Mouse (Mus musculus) gastrocnemius, adult 8-10 months (tissue): Measurements from ENCODE around the gene Dgki. TPM values are rescaled to one million over a fixed set of nuclear protein-coding genes. Genes with fewer than 3 reads are reported as not detected.

Source experiments
- DNase-seq, 2 experiments: peaks; one replicate each; pipeline ENCODE4 v3.0.0; 2022; ENCODE audit warnings: low spot score in 2 of 2
- total RNA-seq, 4 experiments: library from RNA; stranded (reverse); gene quantifications; 2 replicates each; pipeline ENCODE4 v1.2.4; 2022

Dgki gene
- total RNA-seq, 4 experiments from 2014 or later, result 0.11 to 0.17 (median 0.16) TPM; not detected in 1

- no peak for DNase-seq
These were observed 484.0 kb downstream of the Dgki start for GRCm38 (mm10) chr6:36815992-36816391.

- DNase-seq, result no peak
These were observed 487.1 kb downstream of the Dgki start for GRCm38 (mm10) chr6:36812666-36813515.

DNA sequence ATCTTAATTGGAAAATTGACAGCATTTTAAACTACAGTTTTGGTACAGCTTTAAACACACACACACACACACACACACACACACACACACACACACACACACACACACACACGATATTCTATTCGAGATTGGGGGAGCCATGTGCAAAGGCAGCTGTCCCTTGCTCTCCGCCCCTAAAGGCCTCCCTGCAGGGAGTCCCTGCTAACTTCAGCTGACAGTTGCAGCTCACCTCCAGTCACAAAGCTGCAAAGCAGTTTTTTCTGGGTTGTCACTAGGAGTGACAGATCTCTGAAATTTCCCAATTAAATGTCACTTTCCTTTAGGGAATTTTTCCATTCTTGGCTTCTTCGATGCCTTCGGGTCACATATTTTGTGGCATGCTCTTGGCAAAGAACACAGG, 489.5 kb downstream of the Dgki start:
- no peak for DNase-seq

DNA sequence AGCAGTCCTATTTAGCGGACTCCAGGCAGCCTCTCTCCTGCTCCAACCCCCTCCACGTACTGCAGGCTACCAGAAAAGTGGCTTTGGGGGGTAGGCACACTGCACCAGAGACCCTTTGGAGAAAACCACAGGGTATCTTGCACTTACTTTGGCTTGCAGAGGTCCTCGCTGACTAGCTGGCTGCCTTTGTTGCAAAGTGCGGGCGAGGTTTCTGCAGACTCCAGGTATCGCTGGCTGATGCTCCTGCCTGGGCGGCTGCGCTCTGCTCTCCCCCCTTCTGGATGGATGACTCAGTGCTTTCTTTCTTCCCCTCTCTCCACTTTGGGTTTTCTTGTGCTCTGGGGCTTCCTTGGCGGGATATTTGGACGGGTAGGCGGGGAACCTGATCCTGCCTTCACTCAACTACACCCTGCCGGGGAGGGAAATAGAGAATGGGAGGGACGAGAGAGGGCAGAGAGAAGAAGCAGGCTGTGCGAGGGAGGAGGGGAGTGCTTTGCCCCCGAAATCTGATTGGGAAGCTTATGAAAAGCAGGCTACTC, 490.2 kb downstream of the Dgki start, which contains the start of gene Ptn:
TSS of gene Ptn (minus strand) at position 474 of the 539 bp plus-strand sequence.
- no peak for DNase-seq

DNA sequence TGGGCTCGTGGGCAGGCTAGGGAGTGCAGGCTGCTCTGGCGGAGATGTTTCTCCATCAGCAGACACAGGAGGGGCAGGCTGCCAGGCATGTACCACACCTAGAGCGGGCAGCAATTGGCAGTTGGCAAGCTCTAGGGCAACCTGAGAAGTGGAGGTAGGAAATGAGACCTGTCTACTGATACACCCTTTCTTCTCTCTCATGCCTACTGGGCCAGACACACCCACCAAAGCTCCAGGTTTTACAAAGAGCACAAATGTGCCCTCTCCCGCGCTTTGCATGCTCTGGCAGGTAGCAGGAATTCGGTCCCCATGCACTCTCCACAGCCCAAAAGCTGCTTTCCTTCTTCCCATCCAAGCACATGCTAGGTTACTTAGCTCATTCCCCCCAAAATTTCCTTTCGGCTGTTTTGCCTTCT, 490.7 kb downstream of the Dgki start:
- no peak for DNase-seq

GRCm38 (mm10) chr6:36808306-36809058, 491.5 kb downstream of the Dgki start:
- DNase-seq, result no peak

DNA sequence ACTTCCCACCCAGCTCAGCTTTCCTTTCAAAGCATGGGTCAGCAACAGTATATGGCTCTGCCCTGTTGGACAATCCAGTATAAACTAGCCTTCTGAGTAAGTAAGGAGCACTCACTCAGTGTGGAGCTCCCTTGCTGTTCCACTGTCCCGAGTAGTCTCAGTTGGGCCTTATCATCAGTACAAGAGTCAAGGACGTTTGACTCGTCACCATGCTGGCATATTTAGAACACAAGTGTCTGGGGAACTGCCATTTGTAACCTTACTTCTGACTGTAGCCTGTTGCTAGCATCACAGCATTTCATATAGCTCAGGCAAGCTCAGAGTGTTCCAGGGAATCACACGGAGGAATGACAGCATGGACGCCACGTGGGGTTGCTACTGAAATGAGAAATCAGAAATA, 493.1 kb downstream of the Dgki start:
- DNase-seq, result no peak

DNA sequence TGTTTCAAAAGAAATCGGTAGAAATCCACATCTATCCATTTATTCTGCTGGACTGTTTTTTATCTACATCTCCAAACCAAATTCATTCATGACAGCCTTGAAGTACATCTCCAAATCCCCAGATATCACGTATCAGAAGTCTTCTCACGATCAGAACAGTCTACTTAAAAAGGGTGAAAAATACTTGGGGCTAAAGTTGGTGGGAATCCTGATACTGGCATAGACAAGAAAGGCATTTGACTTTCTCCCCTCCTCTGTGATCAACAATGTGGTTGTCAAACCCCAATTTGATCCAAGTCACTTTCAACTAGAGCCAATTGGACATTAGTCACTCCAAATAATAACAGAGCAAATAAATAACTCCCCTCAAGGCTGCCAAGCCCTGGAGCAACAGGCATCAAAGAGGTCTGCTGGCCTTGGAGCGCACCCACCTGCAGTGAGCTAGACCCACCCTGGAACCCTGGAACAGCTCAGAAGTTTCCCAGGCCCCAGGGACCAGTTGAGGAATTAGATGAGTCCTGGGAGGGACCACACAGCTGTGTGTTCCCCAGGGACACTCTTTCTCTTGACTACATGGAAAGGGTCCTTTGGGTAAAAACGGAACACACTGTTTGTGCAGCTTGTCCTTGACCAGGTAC, 499.6 kb downstream of the Dgki start:
- no peak for DNase-seq

DNA sequence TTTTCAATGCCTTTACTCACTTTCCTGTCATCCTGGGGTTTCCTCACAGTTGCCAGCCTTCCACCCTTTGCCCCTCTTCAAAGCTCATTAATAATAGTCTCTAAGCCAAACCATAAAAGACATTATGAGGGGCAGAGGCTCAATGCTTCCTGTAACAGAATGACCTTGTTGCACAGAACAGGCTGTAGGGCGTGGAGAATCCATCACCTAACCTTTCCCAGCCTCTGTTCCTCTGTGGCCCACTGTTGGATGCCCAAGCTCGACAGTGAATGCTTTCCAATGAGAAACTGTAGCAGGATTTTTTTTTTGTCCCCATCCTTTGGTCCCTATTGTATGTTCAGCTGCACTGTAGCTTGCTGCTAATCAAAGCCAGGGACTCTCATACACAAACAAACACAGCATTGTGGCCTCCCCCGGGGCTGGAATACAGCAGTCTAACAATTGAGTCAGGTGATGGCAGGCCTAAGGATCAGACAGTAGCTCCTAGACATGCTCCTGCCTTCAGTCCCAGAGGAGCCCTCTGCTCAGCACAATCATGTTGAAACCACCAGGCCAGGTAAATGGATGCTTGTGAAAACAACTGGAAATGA, 502.8 kb downstream of the Dgki start:
- DNase-seq, result no peak

Other genes with a start within 250 kb of the Dgki start
- 10 to 100 TPM in 3 of 4 experiments, 1 to 10 TPM in 1; 10.0 to 13.7 (median 11.1) TPM for gene Creb3l2, start 142.0 kb upstream of the Dgki start, total RNA-seq
- under 1 TPM in 1 of 4 experiments, not detected in 3; 0.82 TPM for gene Akr1d1, start 230.0 kb upstream of the Dgki start, total RNA-seq